Mouse (Mus musculus) C3H10T1/2 (cell line): ENCODE data around the gene Amigo3. TPM values are rescaled to one million over a fixed set of nuclear protein-coding genes. Genes with fewer than 3 reads are reported as not detected.

Source experiments
- polyA plus RNA-seq, 2 experiments: library from polyadenylated mRNA; unstranded; fragments of >200 nt; fragmentation: generic; extraction: Trizol; gene quantifications; one replicate each; pipeline ENCODE4 v1.2.1; 2012; ENCODE audit warnings: missing spikeins in 2 of 2

The Amigo3 gene
- polyA plus RNA-seq = 1 to 10 TPM in 1 of 2 experiments, under 1 TPM in 1; 0.61 to 3.6 TPM

GRCm38 (mm10) chr9:108052885-108053664, at the start of gene Amigo3:
TSS of gene Amigo3 (plus strand) at chr9:108053159.

GRCm38 (mm10) chr9:108049016-108049455, 3.9 kb upstream of the Amigo3 start, which contains the start of gene Gmppb:
TSS of gene Gmppb (plus strand) at chr9:108049242.

GRCm38 (mm10) chr9:108080168-108080567, 27.2 kb downstream of the Amigo3 start, which contains the start of gene Mst1:
TSS of gene Mst1 (plus strand) at chr9:108080436.

GRCm38 (mm10) chr9:108082988-108083431, 30.1 kb downstream of the Amigo3 start, which contains the start of gene Rnf123:
TSS of gene Rnf123 (minus strand) at chr9:108083346.

GRCm38 (mm10) chr9:108094184-108094941, 41.4 kb downstream of the Amigo3 start, which contains the start of gene Apeh:
TSS of gene Apeh (minus strand) at chr9:108094606.

Other genes with a start within 250 kb of the Amigo3 start
- 10 to 100 TPM in 1 of 2 experiments, 1 to 10 TPM in 1; 1.3 to 11.3 TPM for gene Rbm6, start 179.9 kb upstream of the Amigo3 start, polyA plus RNA-seq
- 10 to 100 TPM; 12.1 to 12.4 TPM for gene Mon1a, start 165.0 kb upstream of the Amigo3 start, polyA plus RNA-seq
- under 1 TPM; 0.01 to 0.37 TPM for gene Mst1r, start 146.3 kb upstream of the Amigo3 start, polyA plus RNA-seq
- gene Actl11, start 124.7 kb upstream of the Amigo3 start, polyA plus RNA-seq = not detected
- not detected for gene Camkv, start 117.5 kb upstream of the Amigo3 start, polyA plus RNA-seq
- gene Traip, start 103.0 kb upstream of the Amigo3 start, polyA plus RNA-seq = 10 to 100 TPM in 1 of 2 experiments, 1 to 10 TPM in 1; 6.0 to 11.0 TPM
- 10 to 100 TPM in 1 of 2 experiments, 1 to 10 TPM in 1; 1.4 to 20.0 TPM for gene Uba7, start 77.7 kb upstream of the Amigo3 start, polyA plus RNA-seq
- gene Gm20661, start 70.1 kb upstream of the Amigo3 start, polyA plus RNA-seq = not detected
- 10 to 100 TPM in 1 of 2 experiments, 1 to 10 TPM in 1; 5.8 to 11.8 TPM for gene Inka1, start 67.3 kb upstream of the Amigo3 start, polyA plus RNA-seq
- gene Cdhr4, start 60.7 kb upstream of the Amigo3 start, polyA plus RNA-seq = under 1 TPM in 1 of 2 experiments, not detected in 1; 0.40 TPM
- gene Gm20662, start 56.8 kb upstream of the Amigo3 start, polyA plus RNA-seq = under 1 TPM; 0.15 to 0.91 TPM
- 10 to 100 TPM; 20.1 to 64.7 TPM for gene Ip6k1, start 50.7 kb upstream of the Amigo3 start, polyA plus RNA-seq
- 10 to 100 TPM; 14.7 to 20.6 TPM for gene Gmppb, start 3.9 kb upstream of the Amigo3 start, polyA plus RNA-seq
- gene Mst1, start 27.3 kb downstream of the Amigo3 start, polyA plus RNA-seq = under 1 TPM; 0.05 to 0.18 TPM
- gene Rnf123, start 30.2 kb downstream of the Amigo3 start, polyA plus RNA-seq = 10 to 100 TPM; 15.3 to 28.3 TPM
- gene Apeh, start 41.4 kb downstream of the Amigo3 start, polyA plus RNA-seq = 10 to 100 TPM; 82.7 to 98.4 TPM
- under 1 TPM; 0.13 to 0.14 TPM for gene Bsn, start 137.2 kb downstream of the Amigo3 start, polyA plus RNA-seq
- 10 to 100 TPM in 1 of 2 experiments, 1 to 10 TPM in 1; 8.1 to 96.8 TPM for gene Dag1, start 210.8 kb downstream of the Amigo3 start, polyA plus RNA-seq
- gene Nicn1, start 237.3 kb downstream of the Amigo3 start, polyA plus RNA-seq = 10 to 100 TPM in 1 of 2 experiments, 1 to 10 TPM in 1; 8.9 to 63.2 TPM
- 1 to 10 TPM in 1 of 2 experiments, under 1 TPM in 1; 0.23 to 6.4 TPM for gene Amt, start 243.7 kb downstream of the Amigo3 start, polyA plus RNA-seq